Mouse (Mus musculus): ENCODE results near the gene 4933434E20Rik. TPM values are rescaled to one million over a fixed set of nuclear protein-coding genes. Genes with fewer than 3 reads are reported as not detected.
A peak's percentile ranks its signal among the peaks of the same experiment; 100 is the strongest.

The 4933434E20Rik gene
- total and polyA plus RNA-seq, 3 experiments: 89.5 to 133 (median 102) TPM

- Histone ChIP-seq H3K9ac (ENCODE audit: insufficient read depth, low read depth) (no peak overlapping the region), H3K4me1 (ENCODE audit: control insufficient read depth in 1 of 2, insufficient read depth in 2 of 2) (no peaks in the 10 kb centered on the region), H3K4me2 (ENCODE audit: insufficient read depth, low read depth, poor library complexity, severe bottlenecking) (no peak overlapping the region), H3K9me3 (replicated peaks; ENCODE audit: low read length) (no peaks in the 10 kb centered on the region), H3K79me2 (replicated peaks; ENCODE audit: control insufficient read depth, extremely low read depth, insufficient read depth, poor library complexity, severe bottlenecking) (no peaks in the 10 kb centered on the region), H3K27ac (ENCODE audit: insufficient read depth, low read depth) (no peak overlapping the region), H3K36me3 (replicated peaks in 1 of 2; ENCODE audit: control insufficient read depth in 1 of 2, insufficient read depth in 1 of 2, low read length in 1 of 2) (peaks cover 25 to 64% of the 10 kb centered on the region in 2 experiments), H3K4me3 (replicated peaks in 1 of 3; ENCODE audit: low read depth in 2 of 3, low read length in 2 of 3, poor library complexity in 1 of 3) (no peak overlapping the region), H3K27me3 (replicated peaks) (no peaks in the 10 kb centered on the region)
- peak; percentile 67 for TF ChIP-seq SMC3 (IDR thresholded peaks at IDR 0.05; ENCODE audit: low read depth, low read length)
- peak; percentile 84 to 95 for TF ChIP-seq CTCF (conservative IDR thresholded peaks at IDR 0.05 in 1 of 2, IDR thresholded peaks at IDR 0.05 in 1 of 2; ENCODE audit: low read depth in 2 of 2, low read length in 2 of 2)
- peak; percentile 46 for TF ChIP-seq RAD21 (IDR thresholded peaks at IDR 0.05; ENCODE audit: low read depth, low read length)
- TF ChIP-seq ZC3H11A (IDR thresholded peaks at IDR 0.05; ENCODE audit: low read depth, low read length): no peak
- TF ChIP-seq NRF1 (IDR thresholded peaks at IDR 0.05; ENCODE audit: low read depth, low read length): no peak
- no peak; the same call in 1 of the 2 replicates for TF ChIP-seq JUND (conservative IDR thresholded peaks at IDR 0.05; ENCODE audit: low read depth, low read length)
- no peak for TF ChIP-seq MAZ (IDR thresholded peaks at IDR 0.05; ENCODE audit: low read depth, low read length)
- TF ChIP-seq USF2 (conservative IDR thresholded peaks at IDR 0.05; ENCODE audit: low read depth, low read length): no peak
- TF ChIP-seq GABPA (IDR thresholded peaks at IDR 0.05; ENCODE audit: insufficient replicate concordance, low read depth, low read length): no peak
- peak; percentile 84; the same call in 1 of the 2 replicates for TF ChIP-seq E2F4 (IDR thresholded peaks at IDR 0.05; ENCODE audit: insufficient replicate concordance, low read depth, low read length)
- TF ChIP-seq ETS1 (conservative IDR thresholded peaks at IDR 0.05; ENCODE audit: low read depth, low read length): no peak
- peak; percentile 59 for DNase-seq (ENCODE audit: extremely low read depth)
- dilution Hi-C loops (cut with MboI; ENCODE audit: extremely low pct_ligation_motif_present, extremely low pct_unique_long_range_greater_than_20kb, low sequenced_read_pairs) (no loop called here), in situ Hi-C loops (cut with MboI; ENCODE audit: low pct_ligation_motif_present, low pct_unique_long_range_greater_than_20kb, low sequenced_read_pairs) (no loop called here)
Observed at GRCm38 (mm10) chr3:90065553-90065952, 14.1 kb downstream of the 4933434E20Rik start.

GRCm38 (mm10) chr3:90067851-90068250, 16.4 kb downstream of the 4933434E20Rik start:
- dilution Hi-C loops (cut with MboI; ENCODE audit: extremely low pct_ligation_motif_present, extremely low pct_unique_long_range_greater_than_20kb, low sequenced_read_pairs) (no loop called here), in situ Hi-C loops (cut with MboI; ENCODE audit: low pct_ligation_motif_present, low pct_unique_long_range_greater_than_20kb, low sequenced_read_pairs) (no loop called here)
- H3K4me3 ChIP-seq (replicated peaks in 1 of 3; ENCODE audit: low read depth in 2 of 3, low read length in 2 of 3, poor library complexity in 1 of 3): no peak overlapping the region
- H3K27ac ChIP-seq (ENCODE audit: insufficient read depth, low read depth): no peak overlapping the region
- DNase-seq (ENCODE audit: extremely low read depth): no peak
- peaks cover 8 to 47% of the 10 kb centered on the region in 2 experiments for H3K36me3 ChIP-seq (replicated peaks in 1 of 2; ENCODE audit: control insufficient read depth in 1 of 2, insufficient read depth in 1 of 2, low read length in 1 of 2)
- no peak overlapping the region for H3K9ac ChIP-seq (ENCODE audit: insufficient read depth, low read depth)
- H3K9me3 ChIP-seq (replicated peaks; ENCODE audit: low read length): no peaks in the 10 kb centered on the region
- H3K79me2 ChIP-seq (replicated peaks; ENCODE audit: control insufficient read depth, extremely low read depth, insufficient read depth, poor library complexity, severe bottlenecking): no peaks in the 10 kb centered on the region
- H3K4me2 ChIP-seq (ENCODE audit: insufficient read depth, low read depth, poor library complexity, severe bottlenecking): no peak overlapping the region
- no peak for TF ChIP-seq ZC3H11A (IDR thresholded peaks at IDR 0.05; ENCODE audit: low read depth, low read length)
- no peak for TF ChIP-seq BHLHE40 (IDR thresholded peaks at IDR 0.05; ENCODE audit: low read depth, low read length)
- no peak for TF ChIP-seq POLR2A (IDR thresholded peaks at IDR 0.05; ENCODE audit: low read depth, low read length)
- no peak for TF ChIP-seq PAX5 (IDR thresholded peaks at IDR 0.05; ENCODE audit: low read length)
- no peak for TF ChIP-seq CHD1 (IDR thresholded peaks at IDR 0.05; ENCODE audit: low read depth, low read length)
- no peak for TF ChIP-seq ZKSCAN1 (IDR thresholded peaks at IDR 0.05; ENCODE audit: borderline replicate concordance, low read depth, low read length)
- TF ChIP-seq ZNF384 (IDR thresholded peaks at IDR 0.05; ENCODE audit: low read depth, low read length): no peak
- no peak for TF ChIP-seq MAZ (IDR thresholded peaks at IDR 0.05; ENCODE audit: low read depth, low read length)
- TF ChIP-seq TBP (conservative IDR thresholded peaks at IDR 0.05; ENCODE audit: low read depth, low read length): no peak
- TF ChIP-seq MXI1 (IDR thresholded peaks at IDR 0.05; ENCODE audit: low read depth, low read length): no peak
- TF ChIP-seq HCFC1 (IDR thresholded peaks at IDR 0.05; ENCODE audit: low read depth, low read length): no peak
- TF ChIP-seq MYC (IDR thresholded peaks at IDR 0.05; ENCODE audit: low read depth, low read length): no peak
- TF ChIP-seq IRF4 (IDR thresholded peaks at IDR 0.05; ENCODE audit: low read depth, low read length): no peak
- TF ChIP-seq CHD2 (IDR thresholded peaks at IDR 0.05; ENCODE audit: low read length): no peak
- TF ChIP-seq RCOR1 (conservative IDR thresholded peaks at IDR 0.05; ENCODE audit: low read depth, low read length): no peak
- no peak for TF ChIP-seq JUN (IDR thresholded peaks at IDR 0.05; ENCODE audit: insufficient read depth, low read depth, low read length)
- H3K4me1 ChIP-seq (ENCODE audit: control insufficient read depth in 1 of 2, insufficient read depth in 2 of 2): peaks cover 5 to 16% of the 10 kb centered on the region in 2 experiments
- no peaks in the 10 kb centered on the region for H3K27me3 ChIP-seq (replicated peaks)
